Mouse (Mus musculus) 3T3-L1 (cell line): ENCODE measurements at regions not wholly inside any gene's neighbourhood (a gene's known extent, or its start where the extent isn't known, plus 50 kb on each side); places are given as distances from the start of the nearest gene placed in this dataset.

ENCODE experiments used
- DNase-seq: peaks from one replicate; pipeline ENCODE4 v3.0.0-alpha.2; 2015; ENCODE audit warnings: low read depth, low spot score

GRCm38 (mm10) chr6:135433753-135434152, 71.4 kb downstream of the Emp1 start:
- DNase-seq = no peak

- no peak for DNase-seq
Measured at GRCm38 (mm10) chr6:135436315-135436714, 74.0 kb downstream of the Emp1 start.

GRCm38 (mm10) chr6:135438271-135438670, 75.9 kb downstream of the Emp1 start:
- no peak for DNase-seq

GRCm38 (mm10) chr6:135441126-135441871, 79.0 kb downstream of the Emp1 start:
- DNase-seq = no peak

GRCm38 (mm10) chr6:135444661-135445060, 82.3 kb downstream of the Emp1 start:
- DNase-seq = peak; percentile 82

GRCm38 (mm10) chr6:135445070-135445469, 82.7 kb downstream of the Emp1 start:
- no peak for DNase-seq

GRCm38 (mm10) chr6:135447801-135448200, 85.5 kb downstream of the Emp1 start:
- peak; percentile 20 for DNase-seq

- DNase-seq = no peak
Measured at GRCm38 (mm10) chr6:135449228-135449627, 86.9 kb downstream of the Emp1 start.

GRCm38 (mm10) chr6:135450573-135450972, 88.2 kb downstream of the Emp1 start:
- no peak for DNase-seq

- DNase-seq = no peak
Measured at GRCm38 (mm10) chr6:135451165-135451797, 88.9 kb downstream of the Emp1 start.

- DNase-seq = no peak
Measured at GRCm38 (mm10) chr6:135453041-135453440, 90.7 kb downstream of the Emp1 start.

GRCm38 (mm10) chr6:135472495-135472894, 110.2 kb downstream of the Emp1 start:
- DNase-seq = no peak

GRCm38 (mm10) chr6:135473146-135473545, 110.8 kb downstream of the Emp1 start:
- DNase-seq = no peak

GRCm38 (mm10) chr6:135488795-135489194, 126.5 kb downstream of the Emp1 start:
- DNase-seq = no peak

- no peak for DNase-seq
Measured at GRCm38 (mm10) chr6:135493983-135494382, 131.6 kb downstream of the Emp1 start.

GRCm38 (mm10) chr6:135495841-135496240, 133.5 kb downstream of the Emp1 start:
- DNase-seq = no peak

GRCm38 (mm10) chr6:135498592-135498991, 136.2 kb downstream of the Emp1 start:
- peak; percentile 28 for DNase-seq

GRCm38 (mm10) chr6:135500381-135500780, 138.0 kb downstream of the Emp1 start:
- DNase-seq = no peak

GRCm38 (mm10) chr6:135501791-135502190, 139.4 kb downstream of the Emp1 start:
- no peak for DNase-seq

GRCm38 (mm10) chr6:135502405-135502804, 140.1 kb downstream of the Emp1 start:
- no peak for DNase-seq

GRCm38 (mm10) chr6:135518710-135519437, 156.5 kb downstream of the Emp1 start:
- DNase-seq = no peak

GRCm38 (mm10) chr6:135519438-135519803, 157.1 kb downstream of the Emp1 start:
- no peak for DNase-seq

GRCm38 (mm10) chr6:135520868-135521267, 158.5 kb downstream of the Emp1 start:
- no peak for DNase-seq
